ENCODE assay signal across 25 mouse cellular contexts in the genomic region with DNA sequence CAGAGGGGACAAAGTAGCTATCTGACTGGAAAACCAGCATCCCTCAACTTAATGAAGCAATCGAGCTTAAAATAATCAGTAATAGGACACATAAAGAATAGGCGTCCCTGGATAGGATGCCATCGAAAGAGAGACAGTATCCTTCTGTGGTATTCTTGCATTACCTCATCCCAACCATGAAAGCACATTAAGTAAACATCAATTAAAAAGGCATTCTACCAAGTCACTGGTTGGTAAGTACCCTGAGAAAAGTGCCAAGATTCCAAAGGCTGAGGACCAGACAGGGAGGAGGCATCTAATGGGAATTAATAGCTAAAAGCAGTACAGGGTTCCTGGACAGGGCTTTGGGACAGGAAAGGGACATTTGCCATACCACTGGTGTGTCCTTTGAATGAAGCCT.
"Had no signal": no experiment of that assay in that cellular context is flagged by ENCODE, and none has a peak within 500 bp of the region (broad histone marks: within the 10 kb centered on the region; RNA-seq: fewer than 3 reads in every experiment).

No protein-coding gene starts in this region.

- H3K4me3 ChIP-seq: heart, embryonic 13.5 days; heart, embryonic 15.5 days; hindbrain, embryonic 13.5 days; hindbrain, embryonic 15.5 days; intestine, embryonic 15.5 days; kidney, embryonic 15.5 days; limb, embryonic 13.5 days; limb, embryonic 15.5 days; liver, embryonic 12.5 days had no signal

- H3K27ac ChIP-seq: heart, embryonic 13.5 days; heart, embryonic 15.5 days; hindbrain, embryonic 13.5 days; hindbrain, embryonic 15.5 days; intestine, embryonic 15.5 days; kidney, embryonic 15.5 days; kidney, postnatal 0 days; limb, embryonic 13.5 days; limb, embryonic 15.5 days; liver, embryonic 12.5 days; liver, embryonic 14.5 days had no signal

- H3K4me1 ChIP-seq: hindbrain, embryonic 13.5 days; hindbrain, embryonic 15.5 days; limb, embryonic 15.5 days; liver, embryonic 12.5 days had no signal

- ATAC-seq: intestine, embryonic 15.5 days; intestine, postnatal 0 days; liver, embryonic 12.5 days had no signal

- H3K36me3 ChIP-seq: heart, embryonic 13.5 days; heart, embryonic 15.5 days; hindbrain, embryonic 13.5 days; hindbrain, embryonic 15.5 days; intestine, embryonic 15.5 days; kidney, embryonic 15.5 days; limb, embryonic 13.5 days; limb, embryonic 15.5 days; liver, embryonic 12.5 days had no signal

- H3K27me3 ChIP-seq: heart, embryonic 13.5 days; heart, embryonic 15.5 days; hindbrain, embryonic 13.5 days; hindbrain, embryonic 15.5 days; intestine, embryonic 15.5 days; kidney, embryonic 15.5 days; liver, embryonic 12.5 days had no signal

- H3K9ac ChIP-seq: heart, embryonic 13.5 days; heart, embryonic 15.5 days; hindbrain, embryonic 13.5 days; hindbrain, embryonic 15.5 days; intestine, embryonic 15.5 days; kidney, embryonic 15.5 days; limb, embryonic 13.5 days; limb, embryonic 15.5 days; liver, embryonic 12.5 days; liver, embryonic 14.5 days had no signal

- H3K9me3 ChIP-seq: heart, embryonic 15.5 days; hindbrain, embryonic 15.5 days; intestine, embryonic 15.5 days; kidney, embryonic 15.5 days; limb, embryonic 13.5 days; limb, embryonic 15.5 days; liver, embryonic 12.5 days had no signal

- DNase-seq: gastrocnemius, postnatal 14 days; gastrocnemius, postnatal 36 days; heart, adult 11 months; heart, postnatal 14 days; heart, postnatal 36 days; kidney, adult 2 months; kidney, adult 9 months; kidney, postnatal 14 days; kidney, postnatal 36 days; layer of hippocampus, adult 9-11 months; layer of hippocampus, postnatal 36 days; left cerebral cortex, postnatal 4 days; lung, adult 18-20 months had no signal
